Mouse (Mus musculus) spleen, postnatal 10 days (tissue): ENCODE data around the gene Inhbc.

Source experiments
- DNase-seq, 2 experiments: peaks; one replicate each; pipeline ENCODE4 v3.0.0; 2021 to 2022; ENCODE audit warnings: low spot score in 2 of 2

Inhbc gene

GRCm38 (mm10) chr10:127369834-127370820, at the start of gene Inhbc:
Inhbc (minus strand) TSS chr10:127370431.
- no peak for DNase-seq

GRCm38 (mm10) chr10:127414141-127414540, 43.9 kb upstream of the Inhbc start:
- no peak for DNase-seq

- no peak for DNase-seq
Observed at GRCm38 (mm10) chr10:127413585-127413984, 43.4 kb upstream of the Inhbc start.

GRCm38 (mm10) chr10:127412776-127413175, 42.5 kb upstream of the Inhbc start:
- DNase-seq: no peak

- no peak for DNase-seq
Observed at GRCm38 (mm10) chr10:127412101-127412500, 41.9 kb upstream of the Inhbc start.

- no peak for DNase-seq
Observed at GRCm38 (mm10) chr10:127407391-127407790, 37.2 kb upstream of the Inhbc start.

- no peak for DNase-seq
Observed at GRCm38 (mm10) chr10:127404701-127405100, 34.5 kb upstream of the Inhbc start.

- DNase-seq: peak in 1 of 2 experiments; percentile 26
Observed at GRCm38 (mm10) chr10:127391774-127392173, 21.5 kb upstream of the Inhbc start.

GRCm38 (mm10) chr10:127381743-127382134, 11.5 kb upstream of the Inhbc start:
- no peak for DNase-seq

- peak; percentile 63 to 70 for DNase-seq
Observed at GRCm38 (mm10) chr10:127380767-127381742, 10.8 kb upstream of the Inhbc start.

GRCm38 (mm10) chr10:127380251-127380691, 10.0 kb upstream of the Inhbc start, which contains the start of gene R3hdm2:
R3hdm2 (plus strand) TSS chr10:127380327.
- DNase-seq: peak; percentile 77 to 92

- DNase-seq: no peak
Observed at GRCm38 (mm10) chr10:127379654-127380053, 9.4 kb upstream of the Inhbc start.

GRCm38 (mm10) chr10:127377700-127378099, 7.5 kb upstream of the Inhbc start:
- no peak for DNase-seq

GRCm38 (mm10) chr10:127371023-127371422, 792 bp upstream of the Inhbc start:
- DNase-seq: no peak

- no peak for DNase-seq
Observed at GRCm38 (mm10) chr10:127368273-127368672, 2.0 kb downstream of the Inhbc start.

GRCm38 (mm10) chr10:127367116-127367515, 3.1 kb downstream of the Inhbc start:
- DNase-seq: no peak

- no peak for DNase-seq
Observed at GRCm38 (mm10) chr10:127360714-127361113, 9.5 kb downstream of the Inhbc start.

- DNase-seq: no peak
Observed at GRCm38 (mm10) chr10:127355336-127355735, 14.9 kb downstream of the Inhbc start.

- DNase-seq: no peak
Observed at GRCm38 (mm10) chr10:127353909-127354895, 16.0 kb downstream of the Inhbc start, which contains the start of gene Inhbe. Inhbe (minus strand) TSS chr10:127354411.

- no peak for DNase-seq
Observed at GRCm38 (mm10) chr10:127352766-127353165, 17.5 kb downstream of the Inhbc start.

- DNase-seq: no peak
Observed at GRCm38 (mm10) chr10:127352187-127352586, 18.0 kb downstream of the Inhbc start.
